Mouse (Mus musculus): ENCODE measurements around the gene Gm28038.
A peak's percentile ranks its signal among the peaks of the same experiment; 100 is the strongest.

The Gm28038 gene

DNA sequence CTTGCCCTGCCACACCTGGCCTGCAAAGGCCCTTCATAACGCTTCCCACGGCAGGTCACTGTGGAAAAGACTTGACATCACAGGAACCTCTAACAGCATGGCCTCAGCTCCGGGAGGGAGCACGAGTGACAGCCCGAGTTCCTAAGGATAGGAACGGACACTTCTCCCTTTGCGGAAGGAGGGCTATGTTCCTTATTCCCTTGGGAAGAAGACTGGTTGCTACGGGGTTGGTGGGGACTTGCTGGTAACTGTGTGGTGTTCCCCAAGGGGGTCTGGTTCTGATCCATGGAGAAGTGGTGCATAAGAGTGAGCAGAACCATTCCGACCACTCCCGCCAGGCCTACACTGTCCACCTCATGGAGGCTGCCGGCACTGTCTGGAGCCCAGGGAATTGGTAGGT, at the start of gene Gm28038:
TSS of gene Gm28038 (plus strand) at position 301 of the 400 bp plus-strand sequence.
- no peak for DNase-seq

DNA sequence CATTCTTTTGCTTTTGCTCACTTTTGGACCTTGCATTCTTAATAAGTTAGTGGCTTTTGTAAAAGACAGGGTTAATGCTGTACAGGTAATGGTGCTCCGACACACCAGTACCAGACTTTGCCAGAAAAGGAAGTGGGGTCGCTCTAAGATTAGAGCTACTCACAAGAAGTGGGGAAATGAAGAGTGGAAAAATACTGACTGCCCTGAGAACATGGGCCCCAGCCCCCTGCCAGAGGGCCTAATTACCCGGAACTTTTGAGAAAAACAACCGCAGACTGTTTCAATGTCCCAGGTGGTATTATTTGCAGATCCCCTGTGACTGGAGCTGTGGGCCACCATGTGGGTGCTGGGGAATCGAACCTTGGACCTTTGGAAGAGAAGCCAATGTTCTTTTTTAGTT, 45.2 kb upstream of the Gm28038 start:
- DNase-seq = no peak

DNA sequence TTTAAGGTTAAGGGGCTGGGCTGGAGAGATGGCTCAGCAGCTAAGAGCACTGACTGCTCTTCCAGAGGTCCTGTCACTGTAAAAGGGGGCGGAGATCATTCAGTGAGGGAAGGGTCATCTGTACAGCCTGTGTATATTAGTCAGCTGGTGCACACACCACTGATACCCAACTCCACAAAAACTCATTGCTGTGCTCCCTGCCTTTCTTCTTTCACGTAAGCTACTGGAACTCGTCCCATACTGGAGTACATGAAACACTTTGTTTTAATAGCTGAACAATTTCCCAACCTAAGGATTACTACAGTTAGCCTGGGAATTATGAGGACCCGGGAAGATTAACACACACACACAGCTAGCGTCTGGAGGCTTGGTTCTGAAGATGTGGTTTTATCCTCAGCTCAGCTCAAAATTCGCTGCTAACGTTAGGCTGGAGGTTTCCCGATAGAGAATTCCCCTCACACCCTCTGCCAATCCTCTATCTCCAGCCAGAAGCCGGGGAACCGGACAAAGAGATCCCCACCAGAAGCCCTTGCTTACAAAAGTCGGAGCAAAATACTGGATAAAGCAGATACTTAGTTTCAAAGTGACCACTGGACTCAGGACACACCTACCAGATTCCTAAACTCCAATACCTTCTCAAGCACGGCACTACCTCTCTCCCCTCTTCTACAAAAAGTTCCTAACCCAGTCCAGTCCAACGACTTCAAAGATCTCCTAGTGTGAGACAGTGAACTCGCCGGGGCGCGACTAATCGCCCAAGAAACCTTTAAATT, 44.2 kb upstream of the Gm28038 start:
- no peak for DNase-seq

DNA sequence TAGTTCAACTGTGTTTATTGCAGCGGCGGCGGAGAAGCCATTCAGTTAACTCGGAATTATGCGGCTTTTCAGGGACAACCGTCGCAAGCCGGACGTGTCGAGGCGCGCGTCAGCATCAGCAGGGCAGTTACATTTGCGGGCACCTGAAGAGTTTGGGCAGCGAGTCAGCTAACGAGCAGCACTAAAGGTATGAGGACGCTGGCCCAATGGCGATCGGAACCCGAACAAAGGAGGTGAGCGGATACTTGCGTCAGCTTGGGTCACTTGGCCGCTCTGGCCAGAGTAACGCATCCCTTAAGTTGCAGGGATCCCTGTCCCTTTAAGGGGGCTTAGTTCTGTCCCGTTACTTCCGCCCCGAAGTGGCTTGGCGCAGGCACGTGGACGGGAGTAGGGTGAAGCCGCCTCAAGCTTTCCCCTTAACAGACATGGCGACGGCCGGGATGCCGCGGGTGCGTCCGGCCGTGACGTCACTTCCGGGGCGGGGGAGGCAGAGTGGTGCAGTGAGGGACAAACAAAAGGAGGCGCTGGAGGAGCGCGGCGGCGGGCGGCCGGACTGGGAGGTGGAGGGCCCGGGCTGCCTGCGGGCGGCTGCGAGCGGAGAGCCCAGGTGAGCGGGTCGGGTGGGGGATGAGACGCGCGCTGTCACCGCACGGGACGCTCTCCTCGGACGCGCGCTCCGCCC, 43.5 kb upstream of the Gm28038 start, which contains the start of gene Lrrc8a:
TSS of gene Lrrc8a (plus strand) at position 517 of the 682 bp plus-strand sequence.
- DNase-seq = peak; percentile 99

- DNase-seq = no peak
Observed at GRCm38 (mm10) chr2:30237881-30238280, 43.0 kb upstream of the Gm28038 start.

DNA sequence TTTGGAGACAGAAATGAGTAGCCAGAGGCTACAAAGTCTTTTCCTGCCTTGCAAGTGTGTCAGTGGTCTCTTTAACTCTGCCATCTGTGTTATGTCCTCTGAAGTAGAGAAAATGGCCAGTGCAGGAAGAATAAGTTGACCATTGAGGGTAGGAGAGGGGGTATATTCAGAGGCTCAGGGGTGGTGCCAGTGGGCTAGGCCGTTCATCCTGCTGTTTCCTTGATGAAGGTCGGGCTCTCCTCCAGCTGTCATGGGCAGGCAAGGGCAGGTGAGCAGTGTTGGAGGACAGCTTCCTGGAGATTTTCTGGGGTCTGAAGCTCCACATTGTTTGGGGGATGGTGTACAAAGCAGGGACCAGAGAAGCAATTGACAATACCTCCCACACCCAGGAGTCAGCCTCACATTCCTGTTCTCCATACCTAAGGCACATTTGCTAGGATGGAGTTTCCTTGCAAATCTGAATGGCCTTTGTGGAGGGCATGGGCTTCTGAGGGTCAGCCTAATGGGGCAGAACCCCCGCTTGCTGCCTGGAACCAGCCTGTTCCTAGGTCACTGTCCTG, 41.9 kb upstream of the Gm28038 start:
- no peak for DNase-seq

GRCm38 (mm10) chr2:30239777-30240176, 41.1 kb upstream of the Gm28038 start:
- DNase-seq = no peak

GRCm38 (mm10) chr2:30240267-30240666, 40.6 kb upstream of the Gm28038 start, which contains the start of gene Gm28035:
Gm28035 (plus strand) TSS chr2:30240567.
- DNase-seq = no peak

DNA sequence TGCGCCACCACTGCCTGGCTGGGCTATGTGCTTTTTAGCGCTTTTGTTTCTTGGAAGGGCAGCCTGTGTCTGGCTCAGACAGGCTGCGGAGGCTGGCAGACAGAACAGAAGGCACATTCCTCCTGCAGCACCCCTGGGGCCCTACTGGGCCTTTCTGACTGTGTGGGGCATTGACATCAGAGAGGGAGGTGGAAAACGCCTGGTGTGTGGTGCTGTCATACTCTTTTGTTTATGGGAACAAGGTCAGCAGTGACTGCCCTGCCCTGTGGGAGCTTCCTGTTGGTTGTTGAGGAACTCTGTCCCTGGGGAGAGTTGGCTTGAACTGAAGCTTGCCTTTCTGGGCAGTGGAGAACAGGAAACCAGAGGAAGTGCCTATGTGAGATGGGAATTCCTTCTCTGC, 38.3 kb upstream of the Gm28038 start:
- no peak for DNase-seq

DNA sequence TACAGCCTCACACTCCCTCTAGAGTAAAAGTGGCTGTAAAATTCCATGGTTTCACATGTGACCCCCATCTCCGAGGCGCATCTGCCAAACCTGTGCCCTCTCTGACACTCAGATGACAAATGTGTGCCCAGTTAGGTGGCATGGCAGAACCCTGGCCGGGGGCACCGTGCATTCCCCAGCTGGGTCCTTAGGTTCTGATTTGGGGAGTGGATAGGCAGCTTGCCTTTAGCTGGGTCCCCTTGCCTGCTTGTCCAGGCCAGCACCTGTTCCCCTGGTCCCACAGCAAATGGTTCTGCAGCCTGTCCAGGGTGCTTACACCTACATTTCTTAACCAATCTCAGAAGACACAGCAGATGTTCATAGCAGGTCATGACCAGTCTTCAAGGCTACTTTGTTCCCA, 37.5 kb upstream of the Gm28038 start:
- no peak for DNase-seq

GRCm38 (mm10) chr2:30244595-30245178, 36.2 kb upstream of the Gm28038 start:
- no peak for DNase-seq

DNA sequence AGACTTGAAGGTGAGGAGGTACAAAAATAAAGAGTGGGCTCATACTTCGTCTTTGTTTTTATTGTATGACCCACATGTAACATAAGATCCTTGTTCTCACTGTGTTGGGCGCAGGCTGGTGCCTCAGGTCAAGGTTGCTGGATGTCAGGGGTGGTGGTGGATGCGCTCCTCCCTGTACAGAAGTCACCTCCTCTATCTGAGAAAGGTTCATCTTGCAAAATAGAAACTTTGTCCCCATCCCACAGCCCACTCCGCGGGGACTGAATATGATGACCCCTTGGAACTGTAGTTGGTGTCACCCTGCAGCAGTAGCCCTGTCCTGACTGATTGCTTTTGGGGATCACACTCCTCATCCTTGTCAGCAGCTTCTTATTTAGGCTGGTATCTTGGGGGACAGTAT, 33.8 kb upstream of the Gm28038 start:
- no peak for DNase-seq

GRCm38 (mm10) chr2:30247681-30248080, 33.2 kb upstream of the Gm28038 start:
- no peak for DNase-seq

- DNase-seq = no peak
Observed at GRCm38 (mm10) chr2:30249182-30249581, 31.7 kb upstream of the Gm28038 start.

GRCm38 (mm10) chr2:30250166-30251128, 30.4 kb upstream of the Gm28038 start:
- DNase-seq = no peak

GRCm38 (mm10) chr2:30251417-30252104, 29.3 kb upstream of the Gm28038 start:
- no peak for DNase-seq

DNA sequence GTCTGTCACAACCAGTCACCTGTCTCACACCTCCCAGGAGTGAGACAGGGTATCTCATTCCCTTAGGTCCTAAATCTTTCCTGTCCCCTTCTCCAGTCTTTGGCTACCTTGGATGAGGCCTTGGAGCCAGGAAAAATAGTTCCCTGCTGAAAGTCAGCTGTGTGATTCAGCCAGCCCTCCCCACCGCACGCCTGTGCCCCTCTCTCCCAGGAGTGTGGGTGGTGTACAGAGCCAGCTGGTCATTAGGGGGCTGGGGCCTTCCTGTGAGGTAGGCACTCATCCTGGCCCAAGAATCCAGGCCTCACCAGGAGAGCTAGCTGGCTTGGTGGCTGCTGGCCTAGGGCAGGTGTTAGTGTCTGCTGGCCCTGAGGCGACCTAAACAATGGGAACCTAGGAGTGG, 28.3 kb upstream of the Gm28038 start:
- DNase-seq = no peak

DNA sequence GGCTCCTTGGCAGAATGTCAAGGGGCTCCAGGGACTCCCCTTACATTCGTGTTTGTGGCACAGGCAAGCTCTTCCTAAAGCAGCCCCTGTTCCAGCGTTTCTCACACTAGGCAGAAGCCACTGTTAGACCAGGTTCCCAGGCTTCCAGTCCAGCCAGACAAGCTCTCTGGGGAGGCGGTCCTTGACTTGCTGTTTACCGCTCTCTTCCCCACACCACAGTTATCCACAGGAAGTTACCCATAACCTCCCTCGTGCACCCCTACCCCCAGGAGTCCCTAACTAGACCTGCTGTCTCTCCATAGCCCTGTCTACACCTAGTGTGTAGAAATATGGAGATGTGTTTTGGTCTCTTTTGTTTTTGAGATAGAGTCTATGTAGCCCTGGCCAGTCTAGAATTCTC, 27.0 kb upstream of the Gm28038 start:
- DNase-seq = no peak

- no peak for DNase-seq
Observed at GRCm38 (mm10) chr2:30255631-30256395, 25.0 kb upstream of the Gm28038 start.

- no peak for DNase-seq
Observed at GRCm38 (mm10) chr2:30256616-30257350, 24.1 kb upstream of the Gm28038 start.

All from retina, postnatal 1 day (tissue).